Mouse (Mus musculus): ENCODE measurements around the gene Arfgef2. TPM values are rescaled to one million over a fixed set of nuclear protein-coding genes. Genes with fewer than 3 reads are reported as not detected.
A peak's percentile ranks its signal among the peaks of the same experiment; 100 is the strongest.

Gene Arfgef2
- total RNA-seq, 2 experiments from 2014 or later, result 59.0 to 59.3 TPM

- no peak for DNase-seq (ENCODE audit: low spot score in 2 of 2)
- intact Hi-C loops (cut with DNase I), result no loop called here
These were observed 86.8 kb downstream of the Arfgef2 start for GRCm38 (mm10) chr2:166892158-166892680.

DNA sequence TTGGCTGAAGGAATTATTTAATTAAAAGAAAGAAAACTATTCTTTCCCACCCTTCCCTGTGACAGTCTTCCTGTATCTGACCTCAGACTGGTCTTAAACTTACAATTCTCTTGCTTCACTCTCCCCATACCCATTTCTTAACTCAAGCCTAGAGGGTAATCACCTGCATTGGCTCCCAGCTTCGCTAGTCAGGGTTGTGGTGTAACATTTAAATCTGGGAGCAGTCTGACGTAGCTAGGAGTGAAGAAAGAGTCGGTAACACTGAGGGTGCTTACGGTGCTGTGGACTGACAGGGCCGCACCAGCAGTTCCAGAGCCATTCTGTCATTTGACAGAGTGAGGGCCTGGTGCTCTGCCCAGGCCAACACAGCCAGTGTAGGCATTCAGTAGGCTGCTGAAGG, 87.6 kb downstream of the Arfgef2 start:
- DNase-seq (ENCODE audit: low spot score in 2 of 2), result no peak
- intact Hi-C loops (cut with DNase I), result no loop called here

DNA sequence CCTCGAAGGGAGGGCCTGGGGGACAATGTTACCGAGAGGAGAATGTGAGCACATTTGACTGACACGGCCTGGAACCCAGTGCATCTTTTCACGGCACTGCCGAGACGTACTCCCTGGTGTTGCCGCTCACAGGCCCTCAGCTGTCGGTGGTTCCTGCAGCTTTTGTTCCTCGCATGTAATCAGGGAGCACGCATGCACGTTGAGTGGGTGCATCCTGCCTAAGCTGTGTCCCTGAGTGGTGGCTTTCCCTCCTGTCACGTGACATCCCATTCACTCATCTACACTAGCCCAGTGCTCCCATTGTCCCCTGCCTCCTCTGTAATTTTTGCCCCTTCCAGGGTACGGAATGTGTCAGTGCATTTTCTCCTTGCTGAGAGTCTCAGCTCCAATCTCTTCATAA, 91.0 kb downstream of the Arfgef2 start:
- DNase-seq (ENCODE audit: low spot score in 2 of 2), result peak in 1 of 2 experiments; percentile 25
- intact Hi-C loops (cut with DNase I), result no loop called here

- intact Hi-C loops (cut with DNase I), result no loop called here
- no peak for DNase-seq (ENCODE audit: low spot score in 2 of 2)
These were observed 91.6 kb downstream of the Arfgef2 start for GRCm38 (mm10) chr2:166896974-166897373.

DNA sequence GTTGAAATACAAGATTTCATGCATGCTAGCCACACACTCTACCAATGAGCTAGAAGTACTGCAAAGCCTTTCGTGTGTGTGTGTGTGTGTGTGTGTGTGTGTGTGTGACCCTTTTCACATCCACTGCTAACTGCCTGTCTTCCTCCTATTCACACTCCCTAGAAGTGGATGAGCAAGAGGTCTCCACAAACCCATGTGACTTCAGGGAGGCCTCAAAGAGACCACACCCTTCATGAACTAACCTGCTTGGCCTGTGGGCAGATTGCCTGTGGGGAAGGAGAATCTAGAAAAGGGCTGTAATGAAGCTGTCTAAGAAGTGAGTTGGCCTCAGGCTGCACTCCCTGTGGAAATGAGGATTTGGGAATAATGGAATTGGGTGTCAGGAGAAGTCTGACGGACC, 93.8 kb downstream of the Arfgef2 start:
- no peak for DNase-seq (ENCODE audit: low spot score in 2 of 2)
- intact Hi-C loops (cut with DNase I), result no loop called here

GRCm38 (mm10) chr2:166899746-166900145, 94.4 kb downstream of the Arfgef2 start:
- intact Hi-C loops (cut with DNase I), result no loop called here
- DNase-seq (ENCODE audit: low spot score in 2 of 2), result no peak

DNA sequence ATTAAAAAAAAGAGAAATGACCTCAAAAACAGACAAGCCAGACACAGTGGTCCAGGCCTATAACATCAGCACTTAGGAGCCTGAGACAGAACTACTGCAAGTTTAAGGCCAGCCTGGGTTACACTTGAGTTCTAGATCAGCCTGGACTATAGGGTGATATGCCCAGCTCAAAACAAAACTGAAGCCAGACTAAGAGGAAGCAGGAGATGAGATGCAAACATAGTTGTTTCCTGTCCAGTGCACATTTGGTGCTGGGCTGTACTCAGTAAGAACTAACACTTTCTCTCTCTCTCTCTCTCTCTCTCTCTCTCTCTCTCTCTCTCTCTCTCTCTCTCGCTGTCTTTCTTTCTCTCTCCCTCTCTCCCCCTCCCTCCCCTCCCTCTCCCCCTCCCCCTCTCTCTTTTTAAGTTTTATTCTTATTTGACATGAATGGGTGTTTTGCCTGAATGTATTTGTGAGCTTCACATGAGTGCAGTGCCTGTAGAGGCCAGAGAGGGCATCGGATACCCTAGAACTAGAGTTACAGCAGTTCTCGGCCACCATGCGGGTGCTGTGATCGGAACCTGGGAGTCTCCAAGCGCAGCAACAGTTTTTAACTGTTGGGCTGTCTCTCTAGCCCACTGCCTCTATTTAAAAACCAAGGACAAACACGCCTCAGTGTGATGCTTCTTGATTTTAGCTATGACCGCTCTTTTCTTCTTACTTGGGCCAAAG, 95.6 kb downstream of the Arfgef2 start:
- intact Hi-C loops (cut with DNase I), result no loop called here
- DNase-seq (ENCODE audit: low spot score in 2 of 2), result no peak

DNA sequence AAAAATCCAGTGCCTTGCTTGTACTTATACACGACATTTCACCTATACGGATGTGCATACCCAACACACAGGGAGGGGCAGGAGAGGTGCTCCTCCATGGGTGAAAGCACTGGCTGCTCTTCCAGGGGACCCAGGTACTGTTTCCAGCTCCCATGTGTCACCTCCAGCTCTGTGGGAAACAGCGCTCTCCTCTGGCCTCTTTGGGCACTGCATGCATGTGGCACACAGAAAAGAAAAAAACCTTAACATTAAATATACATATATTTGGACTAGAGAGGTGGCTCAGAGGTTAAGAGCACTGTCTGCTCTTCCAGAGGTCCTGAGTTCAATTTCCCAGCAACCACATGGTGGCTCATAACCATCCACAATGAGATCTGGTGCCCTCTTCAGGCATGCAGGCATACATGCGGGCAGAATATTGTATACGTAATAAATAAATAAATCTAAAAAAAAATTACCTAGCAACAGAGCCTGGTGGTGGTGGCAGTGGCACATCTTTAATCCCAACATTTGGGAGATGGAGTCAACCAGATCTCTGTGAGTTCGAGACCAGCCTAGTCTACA, 98.4 kb downstream of the Arfgef2 start:
- intact Hi-C loops (cut with DNase I), result no loop called here
- no peak for DNase-seq (ENCODE audit: low spot score in 2 of 2)

DNA sequence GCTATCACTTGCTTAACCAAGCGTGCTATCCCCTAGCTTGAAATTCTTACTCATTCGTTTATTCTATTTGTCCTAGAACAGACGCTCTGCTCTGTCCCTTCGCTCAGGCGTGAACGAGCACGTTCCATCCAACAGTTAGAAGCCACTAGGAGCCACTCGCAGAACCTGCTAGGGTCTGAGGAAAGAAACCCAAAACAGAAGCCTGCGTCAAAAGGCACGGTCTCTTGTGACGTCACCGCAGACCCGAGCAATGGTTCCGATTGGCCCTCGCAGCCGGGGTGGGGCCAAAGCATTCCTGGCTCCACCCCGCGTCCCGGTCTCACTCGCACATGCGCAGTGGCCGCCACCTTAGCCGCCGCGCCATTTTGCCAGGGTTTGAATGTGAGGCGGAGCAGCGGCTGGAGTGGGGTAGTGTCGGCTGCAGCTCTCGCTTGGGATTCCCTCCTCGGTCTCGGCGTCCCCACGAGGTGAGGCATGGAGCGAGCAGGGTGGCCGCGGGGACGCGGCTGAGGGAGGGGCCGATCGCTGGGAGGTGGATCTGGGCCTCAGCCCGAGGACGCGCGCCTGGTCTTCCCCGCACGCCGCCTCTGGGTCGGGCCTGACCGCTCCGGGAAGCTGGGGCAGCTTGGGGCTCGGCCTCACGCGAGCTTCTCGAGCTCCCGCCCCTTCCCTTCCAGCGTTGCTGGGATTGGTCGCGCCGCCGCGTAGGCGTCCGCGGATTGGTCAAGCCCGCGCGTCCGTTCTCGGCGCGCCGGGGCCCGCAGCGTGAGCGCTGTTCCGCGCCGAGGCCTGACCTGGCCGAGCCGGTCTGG, 100.5 kb downstream of the Arfgef2 start, which contains the start of gene Cse1l:
Gene Cse1l (plus strand): TSS at position 330 of the 812 bp plus-strand sequence.
- intact Hi-C loops (cut with DNase I), result no loop called here

DNA sequence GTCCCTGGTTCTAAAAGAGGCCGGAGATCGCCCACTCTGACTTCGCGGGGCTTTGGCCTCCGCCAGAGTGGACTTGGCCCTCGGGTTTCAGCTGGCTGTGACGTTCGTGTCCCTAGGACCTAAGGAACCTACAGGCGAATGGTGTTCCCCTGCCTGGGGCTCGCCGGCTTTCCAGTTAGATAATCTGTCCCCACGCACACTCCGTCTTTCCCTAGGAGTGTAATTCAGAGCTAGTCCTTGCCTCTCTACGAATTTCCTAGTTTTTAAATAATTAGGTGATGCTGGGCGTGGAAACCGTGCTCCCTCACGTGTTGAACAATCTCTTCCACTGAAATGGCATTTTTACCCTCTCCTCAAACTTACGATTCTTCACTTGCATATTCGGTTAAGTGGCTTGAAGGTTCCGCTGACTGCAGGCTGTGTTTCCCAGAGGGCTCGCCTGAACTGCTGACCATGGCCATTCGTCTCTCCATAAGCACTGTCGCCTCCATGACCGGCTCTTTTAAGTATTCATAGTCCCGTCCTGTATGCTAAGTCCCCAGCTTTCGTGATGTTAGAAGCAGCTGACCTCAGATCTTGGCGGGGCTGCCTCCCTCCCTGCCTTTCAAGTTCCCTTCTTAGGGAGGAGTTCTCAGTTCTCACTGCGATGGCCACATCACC, 101.3 kb downstream of the Arfgef2 start:
- DNase-seq (ENCODE audit: low spot score in 2 of 2), result no peak
- intact Hi-C loops (cut with DNase I), result no loop called here

More for the DNA sequence above, 100.5 kb downstream of the Arfgef2 start, which contains the start of gene Cse1l:
- DNase-seq (ENCODE audit: low spot score in 2 of 2), result peak; percentile 97 to 98

DNA sequence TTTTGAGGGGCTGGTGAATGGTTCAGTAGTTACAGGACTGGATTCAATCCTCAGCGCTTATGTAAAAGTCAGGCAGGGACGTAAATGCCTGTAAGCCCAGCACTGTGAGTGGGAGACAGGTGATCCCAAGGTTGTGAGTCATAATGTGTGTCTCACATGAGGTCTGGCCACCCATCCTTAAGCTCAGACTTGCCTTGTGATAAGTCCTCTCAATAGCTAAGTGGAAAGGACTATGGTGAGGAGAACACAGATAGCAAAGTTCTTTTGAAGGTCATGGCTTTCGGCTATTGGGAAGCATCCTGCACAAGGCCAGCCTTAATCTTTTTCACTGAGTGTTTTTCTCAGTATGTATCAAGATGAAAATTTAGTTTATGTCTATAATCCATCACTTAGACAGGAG, 104.3 kb downstream of the Arfgef2 start:
- no peak for DNase-seq (ENCODE audit: low spot score in 2 of 2)
- intact Hi-C loops (cut with DNase I), result no loop called here

- DNase-seq (ENCODE audit: low spot score in 2 of 2), result no peak
- intact Hi-C loops (cut with DNase I), result no loop called here
These were observed 105.1 kb downstream of the Arfgef2 start for GRCm38 (mm10) chr2:166910536-166910935.

DNA sequence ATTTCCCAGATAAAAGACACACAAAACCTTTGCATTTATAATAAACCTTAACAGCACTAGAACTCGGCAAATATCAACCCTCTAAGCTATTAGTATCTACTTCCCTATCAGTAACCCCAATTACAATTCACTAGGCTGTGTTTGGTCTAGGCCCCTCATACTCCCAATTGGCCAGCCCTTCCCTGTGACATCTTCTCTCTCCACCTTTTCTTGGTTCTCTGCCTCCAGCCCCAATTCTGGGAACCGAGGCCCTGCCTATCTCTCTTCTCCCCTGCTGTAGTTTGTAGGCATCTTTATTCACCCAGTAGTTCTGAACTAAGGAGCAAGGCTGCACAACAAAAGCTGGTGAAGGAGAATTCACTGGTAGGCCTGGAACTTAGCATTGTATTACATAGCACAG, 118.6 kb downstream of the Arfgef2 start:
- intact Hi-C loops (cut with DNase I), result no loop called here
- no peak for DNase-seq (ENCODE audit: low spot score in 2 of 2)

DNA sequence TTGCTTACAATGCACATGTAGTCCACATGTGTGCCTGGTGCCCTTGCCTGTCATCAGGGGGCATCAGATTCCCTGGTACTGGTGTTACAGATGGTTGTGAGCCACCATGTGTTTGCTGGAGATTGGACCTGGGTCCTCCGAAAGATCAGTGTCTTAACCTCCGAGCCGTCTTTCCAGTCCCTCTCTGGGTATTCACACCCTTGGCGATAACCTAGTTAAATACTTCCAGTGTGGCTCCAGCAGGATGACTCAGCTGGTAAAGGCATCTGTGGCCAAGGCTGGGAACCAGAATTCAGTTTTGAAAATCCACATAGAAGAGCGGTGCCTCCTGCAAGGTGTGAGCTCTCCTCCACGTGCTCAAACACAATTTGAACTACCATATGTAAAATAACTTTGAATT, 128.6 kb downstream of the Arfgef2 start:
- DNase-seq (ENCODE audit: low spot score in 2 of 2), result no peak
- intact Hi-C loops (cut with DNase I), result no loop called here

DNA sequence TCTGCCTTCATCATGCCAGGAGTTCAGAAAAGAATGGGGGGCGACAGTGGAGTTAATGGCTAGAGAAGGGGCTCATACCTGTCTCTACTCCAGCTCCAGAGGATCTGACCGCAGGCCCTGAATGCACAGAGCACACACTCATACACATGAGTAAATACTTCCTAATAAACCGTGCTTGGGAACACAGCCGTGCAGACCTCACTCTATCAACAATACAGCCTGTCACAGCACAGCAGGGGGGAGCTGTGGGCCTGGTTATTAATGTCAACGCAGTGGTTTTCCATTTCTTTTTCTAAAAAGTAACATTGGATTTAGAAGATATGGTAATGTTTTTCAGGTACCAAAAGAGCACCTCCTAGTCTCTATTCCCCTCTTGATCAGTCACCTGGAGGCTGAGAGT, 129.0 kb downstream of the Arfgef2 start:
- intact Hi-C loops (cut with DNase I), result no loop called here
- DNase-seq (ENCODE audit: low spot score in 2 of 2), result no peak

GRCm38 (mm10) chr2:166935582-166935981, 130.2 kb downstream of the Arfgef2 start:
- intact Hi-C loops (cut with DNase I), result no loop called here
- no peak for DNase-seq (ENCODE audit: low spot score in 2 of 2)

- DNase-seq (ENCODE audit: low spot score in 2 of 2), result no peak
- intact Hi-C loops (cut with DNase I), result no loop called here
These were observed 130.8 kb downstream of the Arfgef2 start for GRCm38 (mm10) chr2:166936166-166936565.

DNA sequence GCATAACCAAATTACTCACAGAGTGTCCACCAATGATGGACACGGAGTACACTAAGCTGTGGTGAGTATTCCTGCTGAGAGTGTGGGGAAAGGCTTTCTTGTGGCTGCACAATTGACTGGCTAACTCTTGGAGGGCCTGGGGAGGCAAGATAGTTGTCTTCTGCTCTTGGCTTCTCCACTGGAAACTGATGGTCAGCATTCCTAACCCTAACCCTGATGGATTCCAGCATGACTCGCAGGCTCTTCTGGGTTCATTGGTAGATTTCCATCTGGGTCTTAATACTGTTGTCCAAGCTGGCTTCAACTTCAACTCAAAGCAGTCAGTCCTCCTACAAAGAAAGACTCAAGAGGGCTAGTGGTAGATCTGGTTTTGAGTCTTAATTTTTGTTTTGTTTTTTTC, 137.8 kb downstream of the Arfgef2 start:
- DNase-seq (ENCODE audit: low spot score in 2 of 2), result no peak
- intact Hi-C loops (cut with DNase I), result no loop called here

- intact Hi-C loops (cut with DNase I), result no loop called here
- DNase-seq (ENCODE audit: low spot score in 2 of 2), result no peak
These were observed 139.0 kb downstream of the Arfgef2 start for GRCm38 (mm10) chr2:166944346-166944745.

DNA sequence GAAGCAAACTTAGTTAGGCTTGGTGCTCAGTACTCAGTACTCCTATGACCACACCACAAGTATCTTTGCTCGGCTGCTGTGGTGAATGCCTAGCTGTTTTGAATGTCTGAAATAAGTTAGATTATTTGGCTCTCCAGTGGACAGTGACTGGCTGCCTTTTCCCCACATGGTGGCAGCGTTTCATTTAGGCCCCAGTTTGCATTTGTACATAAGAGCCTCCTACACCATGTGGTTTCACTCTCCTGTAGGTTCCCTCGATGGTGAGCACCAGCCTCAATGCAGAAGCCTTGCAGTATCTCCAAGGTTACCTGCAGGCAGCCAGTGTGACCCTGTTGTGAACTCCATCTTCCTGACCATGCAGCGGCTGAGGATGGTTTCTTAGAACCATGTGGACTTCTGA, 140.1 kb downstream of the Arfgef2 start:
- no peak for DNase-seq (ENCODE audit: low spot score in 2 of 2)
- intact Hi-C loops (cut with DNase I), result no loop called here

All from left cerebral cortex, postnatal 36 days (tissue).